8 mouse cellular contexts compared by ENCODE assay signal in genomic region chr15:103627085-103627484, GRCm38 (mm10).
DNase-seq lines count a peak whose midpoint lies in the region; ATAC-seq lines count a peak whose summit lies in the region.

No protein-coding gene starts in this region.

- no peak overlapping the region for H3K4me3 ChIP-seq in forebrain, embryonic 16.5 days (replicated peaks; ENCODE audit: low read length)

- H3K4me2 ChIP-seq in forebrain, embryonic 16.5 days (ENCODE audit: low read length), result no peak overlapping the region

- peak; percentile 9 for DNase-seq in gastrocnemius, adult 18-20 months (ENCODE audit: low spot score)
- no peak for DNase-seq in gastrocnemius, postnatal 36 days
- peak; percentile 34 for DNase-seq in ZHBTc4 (ENCODE audit: low read depth, low spot score)
- DNase-seq in kidney, postnatal 4 days, result peak; percentile 18 to 46
- peak; percentile 59 for DNase-seq in retina, postnatal 1 day
- no peak for DNase-seq in spleen, postnatal 14 days (ENCODE audit: low spot score in 2 of 2)
- no peak for DNase-seq in thymus, postnatal 36 days

- intact Hi-C loops in gastrocnemius, postnatal 36 days (cut with DNase I), result no loop called here

- 7% methylated on average over 1 of the region's 1 CpGs for WGBS in forebrain, embryonic 16.5 days

- no peak overlapping the region for H3K27ac ChIP-seq in forebrain, embryonic 16.5 days (ENCODE audit: low read length)

- ATAC-seq in forebrain, embryonic 16.5 days, result peak; percentile 85

- H3K9ac ChIP-seq in forebrain, embryonic 16.5 days (replicated peaks; ENCODE audit: low read depth, low read length), result no peak overlapping the region

- H3K4me1 ChIP-seq in forebrain, embryonic 16.5 days (replicated peaks; ENCODE audit: control insufficient read depth, insufficient read depth, low read length), result no peaks in the 10 kb centered on the region

- no peaks in the 10 kb centered on the region for H3K36me3 ChIP-seq in forebrain, embryonic 16.5 days (ENCODE audit: control insufficient read depth, insufficient read depth)

- no peaks in the 10 kb centered on the region for H3K9me3 ChIP-seq in forebrain, embryonic 16.5 days (ENCODE audit: control insufficient read depth, low read length)

- H3K27me3 ChIP-seq in forebrain, embryonic 16.5 days (replicated peaks; ENCODE audit: control insufficient read depth, insufficient read depth, low read length), result no peaks in the 10 kb centered on the region

Comparison
In these comparisons a context has a peak if more than half of its experiments do, and no peak if none do; other contexts are left out.
1. DNase-seq: peak in gastrocnemius, adult 18-20 months (single experiment), ZHBTc4 (single experiment), kidney, postnatal 4 days (2 of 2) and retina, postnatal 1 day (single experiment); none in gastrocnemius, postnatal 36 days (0 of 2), spleen, postnatal 14 days (0 of 2) and thymus, postnatal 36 days (0 of 2).